Mouse (Mus musculus) lung, embryonic 14.5 days (tissue): ENCODE measurements at regions not wholly inside any gene's neighbourhood (a gene's known extent, or its start where the extent isn't known, plus 50 kb on each side); places are given as distances from the start of the nearest gene placed in this dataset.
A peak's percentile ranks its signal among the peaks of the same experiment; 100 is the strongest.

Experiments
- ATAC-seq: fragments of 200-750 bp; cut with Nextera tagmentation; 2 replicates; pipeline ENCODE4 v1.8.0; 2017; ENCODE audit warnings: mild to moderate bottlenecking, moderate TSS enrichment, moderate library complexity; ENCODE audit not compliant: insufficient read depth
- DNase-seq: peaks from one replicate; pipeline ENCODE4 v3.0.0-alpha.2; 2015
- H3K27ac ChIP-seq: fragments of 300-500 bp; sonication (generic); 2 replicates; pipeline ENCODE4 v1.5.1; 2014; ENCODE audit warnings: low read depth, mild to moderate bottlenecking, moderate library complexity
- H3K27me3 ChIP-seq: fragments of 300-500 bp; sonication (generic); 2 replicates; pipeline ENCODE4 v1.6.1; 2014; ENCODE audit warnings: low read length, control low read depth; ENCODE audit not compliant: insufficient read depth
- H3K36me3 ChIP-seq: fragments of 300-500 bp; sonication (generic); 2 replicates; pipeline ENCODE4 v1.6.1; 2014; ENCODE audit warnings: control low read depth; ENCODE audit not compliant: insufficient read depth
- H3K4me1 ChIP-seq: fragments of 300-500 bp; sonication (generic); 2 replicates; pipeline ENCODE4 v1.6.1; 2014; ENCODE audit warnings: antibody characterized with exemption, control low read depth; ENCODE audit not compliant: insufficient read depth
- H3K4me2 ChIP-seq: fragments of 300-500 bp; sonication (generic); 2 replicates; pipeline ENCODE4 v1.6.1; 2014; ENCODE audit warnings: mild to moderate bottlenecking
- H3K4me3 ChIP-seq: fragments of 300-500 bp; sonication (generic); 2 replicates; pipeline ENCODE4 v1.5.1; 2014; ENCODE audit warnings: low read depth, low read length
- H3K9ac ChIP-seq: fragments of 300-500 bp; sonication (generic); 2 replicates; pipeline ENCODE4 v1.6.1; 2014
- H3K9me3 ChIP-seq: fragments of 300-500 bp; sonication (generic); 2 replicates; pipeline ENCODE4 v1.6.1; 2016; ENCODE audit warnings: low read depth, low read length, control low read depth
- CTCF ChIP-seq: IDR thresholded peaks from 2 replicates; pipeline ENCODE4 v1.5.1; 2016; ENCODE audit warnings: antibody characterized with exemption, low read depth
- WGBS: fragments of 180-500 bp; shearing (Covaris S2); extraction: QIAGEN DNeasy Blood & Tissue Kit; methylation state at CpG from one replicate; pipeline ENCODE4 v1.1.7; 2014; 5-methylcytosine and 5-hydroxymethylcytosine counted together

- H3K27ac ChIP-seq, result no peak overlapping the region
- no peak for ATAC-seq
- no peak for DNase-seq
- no peaks in the 10 kb centered on the region for H3K4me1 ChIP-seq
- H3K9ac ChIP-seq, result no peak overlapping the region
- no peaks in the 10 kb centered on the region for H3K9me3 ChIP-seq
- no peak overlapping the region for H3K4me3 ChIP-seq
- H3K27me3 ChIP-seq, result no peaks in the 10 kb centered on the region
- no peaks in the 10 kb centered on the region for H3K36me3 ChIP-seq
- no peak for TF ChIP-seq CTCF
- H3K4me2 ChIP-seq, result no peak overlapping the region
- 71% methylated on average over 3 of the region's 3 CpGs for WGBS
These were observed 212.8 kb downstream of the Gm12728 start for GRCm38 (mm10) chr4:106002516-106002915.

- Histone ChIP-seq H3K27ac (no peak overlapping the region), H3K4me3 (no peak overlapping the region), H3K9me3 (no peaks in the 10 kb centered on the region), H3K4me2 (no peak overlapping the region), H3K4me1 (no peaks in the 10 kb centered on the region), H3K36me3 (no peaks in the 10 kb centered on the region), H3K27me3 (no peaks in the 10 kb centered on the region), H3K9ac (no peak overlapping the region)
- 59% methylated on average over 5 of the region's 5 CpGs for WGBS
- no peak for TF ChIP-seq CTCF
- ATAC-seq (no peak), DNase-seq (no peak)
These were observed 216.3 kb downstream of the Gm12728 start for GRCm38 (mm10) chr4:106005936-106006335.

- no peak for ATAC-seq
- no peak for TF ChIP-seq CTCF
- no peak for DNase-seq
- no peaks in the 10 kb centered on the region for H3K9me3 ChIP-seq
- no peak overlapping the region for H3K9ac ChIP-seq
- no peaks in the 10 kb centered on the region for H3K27me3 ChIP-seq
- no peaks in the 10 kb centered on the region for H3K36me3 ChIP-seq
- H3K4me3 ChIP-seq, result no peak overlapping the region
- WGBS, result 61% methylated on average over 8 of the region's 8 CpGs
- H3K4me2 ChIP-seq, result no peak overlapping the region
- no peaks in the 10 kb centered on the region for H3K4me1 ChIP-seq
- no peak overlapping the region for H3K27ac ChIP-seq
These were observed 217.9 kb downstream of the Gm12728 start for GRCm38 (mm10) chr4:106007334-106008190.

GRCm38 (mm10) chr4:106017065-106017646 is 227.5 kb downstream of the Gm12728 start:
- TF ChIP-seq CTCF, result no peak
- no peak overlapping the region for H3K4me3 ChIP-seq
- H3K9ac ChIP-seq, result no peak overlapping the region
- 74% methylated on average over 6 of the region's 6 CpGs for WGBS
- no peak overlapping the region for H3K4me2 ChIP-seq
- H3K27ac ChIP-seq, result no peak overlapping the region
- DNase-seq, result no peak
- ATAC-seq, result no peak
- H3K9me3 ChIP-seq, result no peaks in the 10 kb centered on the region
- 0 out of 2 replicates have a peak, but pooled peaks cover 6% of the 10 kb centered on the region for H3K4me1 ChIP-seq
- no peaks in the 10 kb centered on the region for H3K27me3 ChIP-seq
- H3K36me3 ChIP-seq, result no peaks in the 10 kb centered on the region

GRCm38 (mm10) chr4:106018936-106019335 is 229.3 kb downstream of the Gm12728 start:
- ATAC-seq (no peak), DNase-seq (no peak)
- whole genome bisulfite sequencing, result 38% methylated on average over 4 of the region's 4 CpGs
- 0 out of 2 replicates have a peak, but pooled peaks cover 6% of the 10 kb centered on the region for H3K4me1 ChIP-seq
- no peaks in the 10 kb centered on the region for H3K27me3 ChIP-seq
- no peak overlapping the region for H3K9ac ChIP-seq
- no peak overlapping the region for H3K4me2 ChIP-seq
- H3K4me3 ChIP-seq, result no peak overlapping the region
- TF ChIP-seq CTCF, result no peak
- no peaks in the 10 kb centered on the region for H3K36me3 ChIP-seq
- no peak overlapping the region for H3K27ac ChIP-seq
- H3K9me3 ChIP-seq, result no peaks in the 10 kb centered on the region

DNA sequence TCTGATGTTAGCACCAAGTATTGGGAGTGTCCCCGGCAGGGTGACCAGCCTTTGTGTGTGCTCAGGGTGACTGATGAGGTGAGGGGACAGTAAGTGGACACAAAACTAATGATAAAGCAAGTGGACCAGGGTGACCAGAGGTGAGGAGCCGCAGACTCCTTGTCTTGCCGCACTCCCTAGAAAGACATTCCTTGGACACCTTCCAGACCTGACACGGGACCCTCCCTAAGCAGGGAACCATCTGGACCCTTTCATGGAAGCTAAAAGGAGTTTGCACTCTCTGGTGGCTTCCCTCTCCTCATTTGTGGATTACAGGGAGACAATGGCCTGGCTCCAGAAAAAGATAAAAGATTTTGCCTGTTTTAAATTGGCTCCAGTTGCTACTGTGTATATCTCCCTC is 230.7 kb downstream of the Gm12728 start:
- Histone ChIP-seq H3K9ac (no peak overlapping the region), H3K4me1 (0 out of 2 replicates have a peak, but pooled peaks cover 6% of the 10 kb centered on the region), H3K4me2 (no peak overlapping the region), H3K27me3 (no peaks in the 10 kb centered on the region), H3K4me3 (no peak overlapping the region), H3K36me3 (no peaks in the 10 kb centered on the region), H3K27ac (no peak overlapping the region), H3K9me3 (no peaks in the 10 kb centered on the region)
- DNase-seq (peak; percentile 87), ATAC-seq (peak; percentile 93)
- WGBS, result 19% methylated on average over 4 of the region's 4 CpGs
- no peak for TF ChIP-seq CTCF

- Histone ChIP-seq H3K36me3 (no peaks in the 10 kb centered on the region), H3K4me2 (no peak overlapping the region), H3K4me1 (0 out of 2 replicates have a peak, but pooled peaks cover 10% of the 10 kb centered on the region), H3K27ac (no peak overlapping the region), H3K9ac (no peak overlapping the region), H3K27me3 (no peaks in the 10 kb centered on the region), H3K4me3 (no peak overlapping the region), H3K9me3 (no peaks in the 10 kb centered on the region)
- no peak for ATAC-seq
- DNase-seq, result no peak
- WGBS, result 77% methylated on average over 1 of the region's 1 CpGs
- TF ChIP-seq CTCF, result no peak
These were observed 234.9 kb downstream of the Gm12728 start for GRCm38 (mm10) chr4:106024591-106024990.
